Mouse (Mus musculus) right cerebral cortex, adult 2 months (tissue): ENCODE measurements around the gene Zfp428.
"Not testable (repeated sequence)": the region's sequence is repeated elsewhere in the genome, so short reads cannot be mapped to it uniquely, and the experiment has no call there.

Experiments
- DNase-seq, 2 experiments: peaks; one replicate each; pipeline ENCODE4 v3.0.0; 2021 to 2022; ENCODE audit warnings: low spot score in 2 of 2

The Zfp428 gene

DNA sequence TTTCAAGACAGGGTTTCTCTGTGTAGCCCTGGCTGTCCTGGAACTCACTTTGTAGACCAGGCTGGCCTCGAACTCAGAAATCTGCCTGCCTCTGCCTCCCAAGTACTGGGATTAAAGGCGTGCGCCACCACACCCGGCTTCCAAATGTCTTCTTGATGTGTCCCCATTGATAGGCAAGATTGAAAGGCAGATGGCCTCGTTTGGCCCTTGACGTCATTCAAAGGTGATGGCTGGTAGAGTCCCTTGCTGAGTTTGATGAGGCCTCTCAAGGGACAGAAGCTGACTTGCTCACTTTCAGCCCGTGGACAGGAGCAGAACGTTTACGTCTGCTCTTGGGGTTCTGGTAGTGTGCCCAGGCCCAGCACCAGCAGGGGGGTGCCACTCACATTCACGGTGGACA lies 13.2 kb downstream of the Zfp428 start:
- DNase-seq, result not testable (repeated sequence)

DNA sequence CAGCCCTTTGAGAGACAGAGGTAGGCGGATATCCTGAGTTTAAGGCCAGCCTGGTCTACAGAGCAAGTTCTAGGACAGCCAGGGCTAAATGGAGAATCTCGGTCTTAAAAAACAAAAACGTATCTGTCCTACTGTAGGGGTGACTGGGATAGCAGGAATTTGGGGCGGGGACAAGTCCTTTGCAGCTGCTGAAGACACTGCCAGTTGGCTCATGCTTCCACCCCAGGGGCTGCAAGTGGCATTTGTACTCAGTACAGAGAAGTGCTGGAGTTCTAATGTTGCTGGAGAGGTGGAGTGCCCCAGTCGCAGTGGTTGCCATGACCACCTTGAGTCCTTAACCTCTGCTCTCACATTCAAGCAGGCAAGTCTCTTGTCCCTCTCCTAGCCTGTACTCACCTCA lies 16.0 kb downstream of the Zfp428 start:
- no peak for DNase-seq

DNA sequence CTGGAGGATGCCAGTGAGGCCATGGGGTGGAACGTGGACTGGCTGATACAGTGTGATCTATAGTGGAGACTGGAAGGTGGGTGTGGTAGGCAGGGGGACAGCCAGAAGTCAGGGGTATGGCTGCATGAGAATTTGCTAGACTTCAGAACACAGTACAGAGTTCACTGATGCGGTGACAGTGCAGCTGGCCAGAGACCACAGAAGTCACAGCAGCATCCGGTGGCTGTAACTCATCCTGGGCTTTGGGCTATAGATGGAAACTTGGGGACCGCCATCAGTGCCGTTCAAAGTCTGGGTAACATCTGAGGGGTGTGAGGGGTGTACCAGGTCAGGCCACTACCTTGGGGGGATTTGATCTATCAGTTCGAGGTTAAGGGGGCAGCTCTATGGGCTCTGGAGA lies 16.9 kb downstream of the Zfp428 start:
- DNase-seq, result no peak

DNA sequence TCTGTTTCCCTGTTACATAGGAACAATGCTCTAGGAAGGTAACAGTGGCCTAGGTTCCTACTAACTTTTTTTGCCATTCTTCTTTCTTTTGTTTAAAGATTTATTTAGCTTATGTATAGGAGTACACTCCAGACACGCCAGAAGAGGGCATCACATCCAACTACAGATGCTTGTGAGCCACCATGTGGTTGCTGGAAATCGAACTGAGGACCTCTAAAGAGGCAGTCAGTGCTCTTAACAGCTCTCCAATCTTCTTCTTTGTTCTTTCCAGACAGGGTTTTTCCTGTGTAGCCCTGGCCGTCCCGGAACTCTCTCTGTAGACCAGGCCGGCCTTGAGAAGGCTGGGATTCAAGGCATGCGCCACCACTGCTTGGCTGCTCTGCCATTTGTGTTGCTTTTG lies 18.2 kb downstream of the Zfp428 start:
- no peak for DNase-seq

DNA sequence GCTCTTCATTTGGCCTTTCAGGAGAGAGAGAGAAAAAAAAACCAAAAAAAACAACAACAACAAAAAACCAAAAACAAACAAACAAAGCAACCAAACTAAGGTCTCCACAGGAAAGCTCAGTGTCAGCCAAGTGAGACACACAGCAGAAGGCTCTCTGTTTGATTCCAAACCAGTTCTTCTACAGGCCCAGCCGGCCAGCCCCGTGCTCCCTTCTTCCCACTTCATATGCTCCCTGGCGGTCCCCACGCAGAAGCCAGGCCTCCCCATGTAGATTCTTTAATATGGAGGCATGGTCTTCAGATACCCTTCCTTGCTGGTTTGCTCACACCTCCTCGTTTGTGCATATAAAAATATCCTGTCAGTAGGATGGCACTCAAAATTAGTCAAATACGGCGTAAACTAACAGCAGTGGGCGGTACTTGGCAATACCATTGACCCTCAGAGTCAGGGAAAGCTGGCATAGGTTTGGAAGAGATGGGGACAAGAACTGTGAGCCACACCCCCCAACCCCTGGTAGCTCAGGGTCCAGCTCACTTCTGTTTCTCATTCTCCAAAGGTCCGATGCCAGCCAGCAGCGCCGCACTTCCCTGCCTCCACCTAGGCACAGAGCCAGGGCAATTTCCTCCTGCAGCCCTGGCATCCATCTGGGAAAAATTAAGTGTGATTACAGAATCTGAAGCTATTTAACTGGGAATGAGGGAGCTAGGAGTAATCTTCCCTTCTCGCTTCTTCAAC lies 19.0 kb downstream of the Zfp428 start:
- DNase-seq, result no peak

DNA sequence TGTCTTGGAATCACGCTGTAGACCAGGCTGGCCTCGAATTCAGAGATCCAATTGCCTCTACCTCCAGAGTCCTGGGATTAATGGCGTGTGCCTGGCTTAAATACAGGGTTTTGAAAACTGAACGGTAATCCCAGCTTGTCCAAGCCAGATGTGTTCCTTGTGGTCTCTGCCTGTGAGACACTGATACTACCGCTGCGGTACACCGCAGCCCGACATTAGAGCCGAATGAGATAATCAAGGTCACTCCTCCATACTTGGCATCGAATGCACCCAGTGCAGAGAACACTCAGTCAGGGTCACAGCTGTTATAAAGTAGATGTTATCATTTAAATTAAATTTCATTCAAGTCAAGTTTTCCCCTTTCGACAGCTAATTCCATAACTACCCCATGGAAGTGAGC lies 22.1 kb downstream of the Zfp428 start:
- no peak for DNase-seq

DNA sequence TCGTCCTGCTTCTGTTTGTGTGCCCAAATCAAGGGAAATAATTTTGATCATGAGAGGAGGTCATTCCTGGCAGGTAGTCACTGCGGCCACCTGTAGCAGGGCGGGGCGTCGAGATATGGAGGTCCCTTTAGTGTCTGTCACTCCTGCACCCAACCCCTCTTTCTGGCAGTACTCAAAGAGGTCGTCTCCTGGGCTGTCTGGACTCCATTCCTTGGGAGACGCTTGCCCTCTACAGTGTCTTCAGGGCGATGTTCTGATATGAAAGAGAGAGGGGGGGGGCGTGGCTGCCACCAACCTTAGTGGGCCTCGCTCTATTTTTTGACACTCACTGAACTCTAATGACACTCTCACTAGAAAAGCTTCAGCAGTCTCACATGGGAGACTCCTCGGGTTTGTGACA lies 22.8 kb downstream of the Zfp428 start:
- no peak for DNase-seq

DNA sequence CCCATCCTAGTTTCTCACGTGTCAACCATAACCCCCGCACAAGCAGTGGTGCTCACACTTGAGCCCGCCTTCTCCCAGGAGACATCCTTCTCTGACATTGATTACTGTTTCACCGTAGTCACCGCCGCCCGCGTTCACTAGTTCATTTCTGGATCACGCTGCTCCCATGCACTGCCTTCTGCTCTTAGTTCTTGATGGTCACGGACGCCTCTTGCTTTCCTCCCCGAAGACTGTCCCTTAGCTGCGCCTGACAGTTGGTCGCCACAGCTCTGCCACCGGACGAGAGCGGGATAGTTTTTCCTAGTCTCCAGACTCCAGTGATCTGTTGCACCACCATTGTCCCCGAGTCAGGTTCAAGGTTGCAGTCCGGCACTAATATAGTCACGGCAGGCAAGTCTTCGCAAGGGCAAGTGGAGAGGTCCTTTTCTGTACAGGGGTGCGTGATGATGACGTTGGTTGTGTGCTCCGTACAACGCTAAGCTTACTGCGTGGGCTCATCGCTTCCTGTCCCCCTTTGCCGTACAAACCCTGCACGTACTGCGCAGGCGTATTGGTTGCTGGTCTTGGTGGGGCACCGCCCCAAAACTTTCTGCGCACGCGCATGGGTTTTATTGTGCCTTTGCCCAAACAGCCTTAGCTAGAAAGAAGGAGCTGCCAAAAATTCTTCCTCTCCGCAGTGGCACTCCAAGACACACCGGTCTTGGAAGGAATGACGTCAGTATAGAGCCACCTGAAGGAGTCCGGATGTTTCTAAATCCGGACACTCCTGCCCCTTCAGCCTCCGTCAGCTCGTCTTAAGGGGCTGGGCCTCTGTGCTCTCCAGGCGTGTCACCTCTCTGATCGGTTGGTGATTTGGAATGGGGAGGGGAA lies 23.5 kb downstream of the Zfp428 start, which contains the start of gene Irgq:
Gene Irgq (plus strand): TSS at position 628 of the 870 bp plus-strand sequence.
- peak; percentile 99 to 100 for DNase-seq

DNA sequence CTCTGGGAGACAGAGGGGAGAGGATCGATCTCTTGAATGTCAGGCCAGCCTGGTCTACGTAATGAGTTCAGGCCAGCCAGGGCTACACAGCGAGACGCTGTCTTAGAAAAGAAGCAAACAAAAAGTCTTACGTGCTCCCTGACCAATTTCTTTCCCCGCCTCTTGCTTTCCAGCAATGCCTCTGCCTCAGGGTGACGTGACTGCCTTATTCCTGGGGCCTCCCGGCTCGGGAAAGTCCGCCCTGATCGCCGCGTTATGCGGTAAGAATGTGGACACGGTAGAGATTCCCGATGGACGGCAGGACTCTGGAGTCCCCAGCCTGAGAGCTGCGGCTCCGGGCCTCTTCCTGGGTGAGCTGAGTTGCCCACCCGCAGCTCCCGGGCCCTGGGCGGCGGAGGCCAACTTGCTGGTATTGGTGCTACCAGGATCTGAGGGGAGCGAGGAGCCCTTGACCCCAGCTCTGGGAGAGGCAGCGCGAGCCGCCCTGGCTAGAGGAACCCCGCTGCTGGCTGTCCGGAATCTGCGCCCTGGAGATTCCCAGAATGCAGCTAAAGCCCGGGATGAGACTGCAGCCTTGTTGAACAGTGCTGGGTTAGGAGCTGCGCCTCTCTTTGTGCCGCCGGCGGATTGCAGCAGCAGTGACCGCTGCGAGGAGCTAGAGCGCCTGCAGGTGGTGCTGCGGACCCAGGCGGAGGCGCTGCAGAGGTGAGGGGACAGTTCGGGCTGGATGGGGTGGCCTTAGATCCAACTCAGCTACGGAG lies 24.6 kb downstream of the Zfp428 start:
- peak; percentile 78 to 79 for DNase-seq

DNA sequence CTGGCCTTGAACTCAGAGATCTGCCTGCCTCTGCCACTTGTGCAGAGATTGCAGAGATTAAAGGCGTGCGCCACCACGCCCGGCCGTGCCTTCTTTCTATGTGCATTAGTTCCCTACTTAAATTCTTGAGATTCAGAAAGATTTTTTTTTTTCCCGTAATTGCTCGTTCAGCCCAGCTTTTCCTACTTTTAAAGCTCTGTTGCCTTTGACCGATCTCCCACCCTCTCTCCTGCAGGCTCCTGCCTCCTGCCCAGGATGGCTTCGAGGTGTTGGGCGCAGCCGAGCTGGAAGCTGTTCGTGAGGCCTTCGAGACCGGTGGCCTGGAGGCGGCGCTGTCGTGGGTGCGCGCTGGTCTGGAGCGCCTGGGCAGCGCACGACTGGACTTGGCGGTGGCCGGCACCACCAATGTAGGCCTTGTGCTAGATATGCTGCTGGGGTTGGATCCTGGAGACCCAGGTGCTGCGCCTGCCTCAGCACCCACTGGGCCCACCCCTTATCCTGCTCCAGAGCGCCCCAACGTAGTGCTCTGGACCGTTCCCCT lies 26.3 kb downstream of the Zfp428 start:
- no peak for DNase-seq

DNA sequence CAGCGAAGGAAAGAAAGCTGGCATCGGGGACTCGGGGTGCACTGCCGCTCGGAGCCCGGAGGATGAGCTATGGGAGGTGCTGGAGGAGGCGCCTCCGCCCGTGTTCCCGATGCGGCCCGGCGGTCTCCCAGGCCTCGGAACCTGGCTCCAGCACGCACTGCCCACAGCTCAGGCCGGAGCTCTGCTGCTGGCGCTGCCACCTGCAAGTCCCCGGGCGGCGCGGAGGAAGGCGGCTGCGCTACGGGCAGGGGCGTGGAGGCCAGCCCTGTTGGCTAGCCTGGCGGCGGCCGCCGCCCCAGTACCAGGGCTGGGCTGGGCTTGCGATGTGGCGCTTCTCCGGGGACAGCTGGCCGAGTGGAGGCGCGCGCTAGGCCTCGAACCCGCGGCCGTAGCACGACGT lies 27.0 kb downstream of the Zfp428 start:
- no peak for DNase-seq

DNA sequence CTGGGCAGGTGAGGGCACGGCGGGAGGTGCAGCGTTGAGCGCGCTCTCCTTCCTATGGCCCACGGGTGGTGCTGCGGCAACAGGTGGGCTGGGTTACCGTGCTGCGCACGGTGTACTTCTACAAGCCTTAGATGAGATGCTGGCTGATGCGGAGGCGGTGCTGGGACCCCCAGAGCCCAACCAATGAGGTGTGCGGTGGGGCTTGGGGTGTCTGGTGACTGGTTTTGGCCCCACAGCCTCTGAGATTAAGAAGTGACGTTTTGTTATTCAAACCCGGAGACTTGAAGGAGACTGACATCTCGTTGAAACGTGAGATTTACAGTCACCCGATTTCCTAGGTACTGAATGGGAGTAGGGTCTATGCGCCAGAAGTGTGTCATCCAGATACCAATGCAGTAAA lies 27.5 kb downstream of the Zfp428 start:
- no peak for DNase-seq

DNA sequence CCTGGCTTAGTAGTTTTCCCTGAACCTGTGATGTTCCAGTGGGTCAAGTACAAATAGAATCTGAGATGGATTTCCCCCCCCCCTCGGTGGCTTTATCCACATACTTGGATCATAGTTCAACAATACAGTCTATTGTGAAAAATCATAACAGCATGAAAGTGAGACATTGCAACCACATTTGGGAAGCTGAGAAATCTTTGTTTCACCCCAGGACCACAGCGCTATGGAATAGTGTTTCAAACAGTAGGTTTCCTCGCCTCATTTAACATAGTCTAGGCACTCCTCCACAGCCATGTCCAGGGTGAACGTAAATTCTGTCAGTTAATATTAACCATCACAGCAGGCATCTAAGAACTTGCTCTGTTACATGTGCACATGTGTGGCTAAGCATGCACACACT lies 30.3 kb downstream of the Zfp428 start:
- no peak for DNase-seq

DNA sequence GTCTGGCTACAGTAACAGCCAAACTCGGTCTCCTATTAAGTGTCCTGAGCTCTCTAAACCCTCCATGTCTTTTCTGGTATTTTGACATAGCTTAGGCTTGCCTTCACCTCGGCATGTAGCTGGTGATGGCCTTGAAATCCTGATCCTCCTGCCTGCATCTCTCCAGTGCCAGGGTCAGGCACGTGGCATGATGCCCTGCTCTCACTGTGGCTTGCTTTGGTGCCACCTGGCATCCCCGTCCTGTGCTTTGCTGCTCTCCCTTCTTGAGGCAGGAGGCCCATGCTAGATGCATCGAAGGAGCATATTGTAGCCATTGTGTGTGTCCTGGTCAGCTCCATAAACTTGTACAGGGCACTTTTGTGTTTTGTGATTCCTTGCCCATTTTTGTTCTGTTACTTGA lies 30.8 kb downstream of the Zfp428 start:
- no peak for DNase-seq

DNA sequence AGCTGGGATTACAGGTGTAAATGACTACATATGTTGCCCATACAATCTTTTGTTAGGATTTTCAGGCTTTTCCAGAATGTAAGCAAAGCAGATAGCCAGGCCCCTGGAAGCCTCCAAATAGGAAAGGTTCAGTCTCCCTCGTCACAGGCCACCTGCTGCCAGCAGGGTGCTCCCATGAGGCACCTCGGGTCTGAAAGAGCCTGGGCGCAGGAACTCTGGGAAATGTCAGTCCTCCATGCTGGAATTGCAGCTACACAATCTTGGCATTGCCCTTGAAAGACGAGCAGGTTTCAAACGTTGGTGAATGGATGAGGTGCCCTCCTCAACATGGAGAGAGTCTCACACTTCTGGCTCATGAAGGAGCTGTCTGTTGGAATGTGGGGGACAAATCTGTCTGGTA lies 31.3 kb downstream of the Zfp428 start:
- peak in 1 of 2 experiments; percentile 40 for DNase-seq

DNA sequence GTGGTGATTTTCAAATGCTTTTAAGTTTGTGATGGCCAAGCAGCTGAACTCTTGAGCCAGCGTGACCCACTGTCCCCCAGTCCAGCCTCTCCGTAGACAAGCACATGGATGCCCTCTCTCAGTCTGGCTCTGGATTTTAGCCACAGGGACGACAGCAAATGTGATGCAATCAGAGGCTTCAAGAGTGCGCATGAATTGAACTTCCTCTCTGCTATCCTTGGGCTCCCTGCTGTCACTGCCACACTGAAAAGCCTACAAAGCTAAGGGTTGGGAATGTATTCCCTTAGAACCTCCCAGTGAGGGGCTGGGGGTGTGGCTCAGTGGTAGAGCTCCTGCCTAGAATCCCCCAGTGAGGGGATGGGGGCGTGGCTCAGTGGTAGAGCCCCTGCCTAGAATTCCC lies 31.9 kb downstream of the Zfp428 start:
- DNase-seq, result no peak

DNA sequence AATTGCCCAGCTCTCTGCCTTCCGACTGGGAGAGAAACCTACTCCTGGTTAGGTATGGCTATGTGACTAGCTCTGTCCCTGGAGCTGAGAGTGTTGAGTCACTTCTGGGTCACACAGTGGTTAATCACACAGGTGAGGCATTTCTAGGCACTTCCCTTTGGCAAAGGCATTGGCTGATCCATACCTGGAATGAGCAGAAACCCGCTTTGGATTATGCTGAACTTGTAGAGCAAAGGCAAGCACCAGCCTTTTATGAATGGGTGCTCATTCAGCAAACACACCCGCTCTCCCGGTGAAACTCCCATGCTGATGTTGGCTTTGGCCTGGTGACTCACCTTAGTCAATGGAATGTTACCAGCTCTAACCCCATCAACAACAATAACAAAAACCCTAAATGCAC lies 32.9 kb downstream of the Zfp428 start:
- no peak for DNase-seq

DNA sequence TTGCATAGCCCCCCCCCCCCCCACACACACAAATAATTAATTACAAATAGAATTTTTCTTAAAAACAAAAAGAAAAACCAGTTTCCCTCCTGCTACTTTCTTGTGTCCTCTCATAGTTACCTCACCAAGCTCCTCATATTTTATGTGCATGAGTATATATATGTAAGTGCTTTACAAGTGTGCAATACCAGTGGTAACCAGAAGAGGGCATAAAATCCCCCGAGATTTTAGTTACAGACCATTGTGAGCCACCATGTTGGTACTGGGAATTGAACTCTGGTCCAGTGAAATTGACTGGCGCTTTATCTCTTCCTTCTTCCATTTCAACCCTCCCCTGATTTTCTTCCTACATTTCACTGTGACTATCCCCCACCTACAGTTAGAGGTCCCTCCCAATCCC lies 37.7 kb downstream of the Zfp428 start:
- DNase-seq, result no peak

DNA sequence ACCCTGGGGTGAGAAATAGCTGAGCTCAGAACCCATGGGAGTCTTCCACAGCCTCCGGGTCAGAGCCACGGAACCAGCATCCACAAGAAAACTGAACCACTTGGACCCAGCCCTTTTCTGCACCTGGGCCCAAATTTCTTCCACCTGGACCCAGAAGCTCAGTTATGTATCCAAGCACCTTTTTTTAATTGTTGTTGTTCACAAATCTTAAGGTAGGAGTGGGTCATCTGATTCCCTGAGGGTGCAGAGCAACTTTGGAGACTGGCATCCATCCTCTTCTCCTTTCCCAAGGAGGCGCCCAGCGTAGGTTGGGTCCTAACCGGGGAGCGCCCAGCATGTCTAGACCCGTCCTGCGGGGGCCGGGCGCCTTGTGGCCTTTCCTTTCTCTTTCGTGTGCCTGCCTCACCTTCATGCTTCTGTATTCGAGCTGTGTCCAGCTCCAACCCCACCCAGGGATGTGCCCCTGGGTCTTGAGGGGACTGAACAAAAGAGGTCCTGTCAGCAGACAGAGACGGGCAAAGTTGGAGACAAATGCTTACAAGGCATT lies 39.3 kb downstream of the Zfp428 start, which contains the start of the genes Pinlyp and Xrcc1:
Gene Pinlyp (minus strand): TSS at position 51 of the 547 bp plus-strand sequence.
Gene Xrcc1 (plus strand): TSS at position 222 of the 547 bp plus-strand sequence.
- no peak for DNase-seq

DNA sequence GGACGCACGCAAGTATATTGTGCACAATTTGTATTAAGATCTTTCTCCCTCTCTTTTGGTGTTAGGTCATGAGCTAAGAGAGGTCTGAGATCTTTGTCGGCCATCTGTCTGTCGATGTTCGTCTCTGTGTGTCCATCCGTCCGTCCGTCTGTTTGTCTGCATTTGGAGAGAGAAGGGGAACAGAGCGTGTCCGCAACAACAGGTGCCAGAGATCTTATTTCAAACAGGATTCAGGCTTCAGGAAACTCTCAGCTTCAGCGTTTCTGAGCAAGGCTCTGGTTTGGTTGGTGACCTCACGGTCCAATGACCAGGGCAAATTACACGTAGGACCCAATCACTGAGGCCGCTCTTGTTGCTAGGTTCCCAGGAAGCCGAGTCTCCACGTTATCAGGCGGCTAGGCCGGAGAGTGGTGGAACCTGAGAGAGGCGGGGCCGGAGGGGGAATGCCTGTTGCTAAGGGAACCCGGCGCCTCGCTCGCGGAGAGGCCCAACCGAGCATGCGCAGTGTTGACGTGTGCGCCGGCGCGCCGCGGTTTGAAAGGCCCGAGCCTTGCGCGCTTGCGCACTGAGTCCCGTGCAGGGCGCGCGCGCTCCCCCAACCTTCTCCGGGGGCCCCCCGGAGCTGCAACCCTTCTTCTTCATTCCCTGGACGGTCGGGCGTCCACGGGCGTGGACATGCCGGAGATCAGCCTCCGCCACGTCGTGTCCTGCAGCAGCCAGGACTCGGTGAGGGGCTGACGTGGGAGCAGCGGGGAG lies 40.0 kb downstream of the Zfp428 start:
- DNase-seq, result peak; percentile 99

DNA sequence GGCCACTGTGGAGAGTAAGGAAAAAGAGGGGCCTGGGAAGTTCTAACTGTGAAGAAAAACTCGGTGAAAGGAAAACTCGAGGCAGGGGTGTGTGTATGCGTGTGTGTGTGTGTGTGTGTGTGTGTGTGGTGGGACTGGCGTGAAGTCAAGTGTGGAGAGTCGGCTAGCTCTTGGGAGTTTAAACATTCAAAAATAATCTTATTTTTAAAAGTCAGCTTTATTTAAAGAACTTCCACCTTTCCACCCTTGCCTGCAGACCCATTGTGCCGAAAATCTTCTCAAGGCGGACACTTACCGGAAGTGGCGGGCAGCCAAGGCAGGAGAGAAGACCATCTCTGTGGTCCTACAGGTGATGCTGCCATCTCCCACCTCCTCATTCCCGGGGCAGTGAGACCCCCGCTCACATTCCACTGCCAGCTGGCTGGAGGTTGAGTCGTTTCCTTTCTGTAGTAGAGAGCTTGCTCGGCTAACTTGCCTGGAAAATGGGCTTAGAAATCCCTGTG lies 40.8 kb downstream of the Zfp428 start:
- no peak for DNase-seq
